26 mouse cellular contexts compared by ENCODE assay signal in the genomic region with DNA sequence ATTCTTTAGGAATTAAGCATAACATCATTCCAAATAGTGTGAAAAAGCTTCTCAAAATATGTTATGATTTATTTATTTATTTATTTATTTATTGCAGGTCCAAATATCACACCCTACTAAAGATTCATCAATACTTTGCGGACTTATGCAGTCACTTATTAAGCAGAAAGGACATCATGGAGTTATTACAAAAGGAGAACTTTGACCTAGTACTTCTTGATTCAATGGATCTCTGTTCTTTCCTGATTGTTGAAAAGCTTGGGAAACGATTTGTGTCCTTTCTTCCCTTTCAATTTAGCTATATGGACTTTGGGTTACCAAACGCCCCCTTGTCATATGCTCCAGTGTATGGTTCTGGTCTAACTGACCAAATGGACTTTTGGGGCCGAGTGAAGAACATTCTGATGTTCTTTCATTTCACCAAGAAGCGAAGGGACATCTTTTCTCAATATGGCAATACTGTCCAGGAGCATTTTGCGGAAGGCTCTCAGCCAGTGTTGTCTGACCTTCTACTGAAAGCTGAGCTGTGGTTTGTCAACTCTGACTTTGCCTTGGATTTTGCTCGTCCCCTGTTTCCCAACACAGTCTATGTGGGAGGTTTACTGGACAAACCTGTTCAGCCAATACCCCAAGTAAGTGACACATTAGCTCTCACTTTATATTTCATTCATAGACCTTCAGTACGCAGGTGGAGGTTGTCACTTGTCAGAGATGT. TPM values are rescaled to one million over a fixed set of nuclear protein-coding genes. Genes with fewer than 3 reads are reported as not detected.
"Had no signal": no experiment of that assay in that cellular context is flagged by ENCODE, and none has a peak within 500 bp of the region (broad histone marks: within the 10 kb centered on the region; RNA-seq: fewer than 3 reads in every experiment).

No protein-coding gene starts in this region.

- H3K36me3 ChIP-seq: liver, embryonic 15.5 days; midbrain, embryonic 10.5 days; midbrain, embryonic 12.5 days; neural tube, embryonic 12.5 days; neural tube, embryonic 15.5 days had no signal

- H3K4me2 ChIP-seq: liver, embryonic 15.5 days; lung, embryonic 14.5 days; midbrain, embryonic 12.5 days; neural tube, embryonic 12.5 days; neural tube, embryonic 15.5 days had no signal

- ATAC-seq: midbrain, embryonic 16.5 days had no signal

- H3K4me3 ChIP-seq: liver, embryonic 15.5 days; midbrain, embryonic 10.5 days; midbrain, embryonic 12.5 days; myocyte; neural tube, embryonic 12.5 days; neural tube, embryonic 15.5 days had no signal

- H3K27ac ChIP-seq: liver, embryonic 15.5 days; midbrain, embryonic 10.5 days; midbrain, embryonic 12.5 days; neural tube, embryonic 12.5 days; neural tube, embryonic 15.5 days had no signal

- H3K9ac ChIP-seq: liver, embryonic 15.5 days; lung, embryonic 14.5 days; midbrain, embryonic 12.5 days; neural tube, embryonic 12.5 days; neural tube, embryonic 15.5 days had no signal

- H3K27me3 ChIP-seq: liver, embryonic 15.5 days; midbrain, embryonic 12.5 days; neural tube, embryonic 12.5 days; neural tube, embryonic 15.5 days had no signal

- H3K4me1 ChIP-seq: liver, embryonic 15.5 days; midbrain, embryonic 10.5 days; midbrain, embryonic 12.5 days; neural tube, embryonic 12.5 days; neural tube, embryonic 15.5 days had no signal

- DNase-seq: lung, adult 18-20 months; lung, embryonic 14.5 days; lung, postnatal 10 days; lung, postnatal 4 days; midbrain, embryonic 14.5 days; retina, postnatal 1 day; right cerebral cortex, adult 18-20 months; right cerebral cortex, postnatal 25 days; right cerebral cortex, postnatal 4 days; spleen, adult 18-20 months; thymus, adult 18-20 months; thymus, postnatal 14 days; thymus, postnatal 4 days had no signal

- H3K9me3 ChIP-seq: liver, embryonic 15.5 days; midbrain, embryonic 10.5 days; midbrain, embryonic 12.5 days; neural tube, embryonic 15.5 days had no signal

RNA-seq across cellular contexts. Expression of a gene that starts 29.2 kb away (rescaled TPM):
- polyA plus RNA-seq: lung, embryonic 14.5 days; lung, embryonic 16.5 days; midbrain, embryonic 10.5 days; midbrain, embryonic 12.5 days; midbrain, embryonic 14.5 days; midbrain, embryonic 16.5 days; myocyte; neural tube, embryonic 12.5 days; neural tube, embryonic 15.5 days; small intestine, adult 2 months; stomach, embryonic 14.5 days; stomach, embryonic 16.5 days; thymus, postnatal 0 days; urinary bladder, adult 2 months had no signal

RNA-seq across cellular contexts. Expression of a gene that starts 29.4 kb away (rescaled TPM):
- polyA plus RNA-seq: lung, embryonic 14.5 days; lung, embryonic 16.5 days; midbrain, embryonic 10.5 days; midbrain, embryonic 12.5 days; midbrain, embryonic 14.5 days; midbrain, embryonic 16.5 days; myocyte; neural tube, embryonic 12.5 days; neural tube, embryonic 15.5 days; small intestine, adult 2 months; stomach, embryonic 14.5 days; thymus, postnatal 0 days; urinary bladder, adult 2 months had no signal
